Mouse (Mus musculus): ENCODE measurements around the gene Bcl2l14.

The Bcl2l14 gene

DNA sequence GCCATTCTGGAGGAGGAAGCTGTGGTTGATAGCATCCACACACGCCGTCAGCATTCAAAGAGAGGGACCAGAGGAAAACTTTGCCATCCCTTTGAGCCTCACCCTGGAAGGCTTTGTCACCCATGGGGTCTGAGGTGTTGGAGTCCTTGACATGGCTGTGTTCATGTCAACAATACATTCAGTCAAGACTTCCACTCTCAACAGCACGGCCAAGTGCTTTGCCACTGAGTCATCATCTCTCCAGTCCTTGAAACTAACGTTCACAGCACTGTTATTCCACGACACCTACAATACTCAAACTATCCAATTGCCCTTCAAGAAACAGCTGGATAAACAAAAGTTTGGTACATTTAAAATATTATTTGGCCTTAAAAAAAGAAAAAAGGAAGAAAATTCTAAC is 46.1 kb downstream of the Bcl2l14 start:
- in situ Hi-C loops (cut with MboI, MseI), result no loop called here

DNA sequence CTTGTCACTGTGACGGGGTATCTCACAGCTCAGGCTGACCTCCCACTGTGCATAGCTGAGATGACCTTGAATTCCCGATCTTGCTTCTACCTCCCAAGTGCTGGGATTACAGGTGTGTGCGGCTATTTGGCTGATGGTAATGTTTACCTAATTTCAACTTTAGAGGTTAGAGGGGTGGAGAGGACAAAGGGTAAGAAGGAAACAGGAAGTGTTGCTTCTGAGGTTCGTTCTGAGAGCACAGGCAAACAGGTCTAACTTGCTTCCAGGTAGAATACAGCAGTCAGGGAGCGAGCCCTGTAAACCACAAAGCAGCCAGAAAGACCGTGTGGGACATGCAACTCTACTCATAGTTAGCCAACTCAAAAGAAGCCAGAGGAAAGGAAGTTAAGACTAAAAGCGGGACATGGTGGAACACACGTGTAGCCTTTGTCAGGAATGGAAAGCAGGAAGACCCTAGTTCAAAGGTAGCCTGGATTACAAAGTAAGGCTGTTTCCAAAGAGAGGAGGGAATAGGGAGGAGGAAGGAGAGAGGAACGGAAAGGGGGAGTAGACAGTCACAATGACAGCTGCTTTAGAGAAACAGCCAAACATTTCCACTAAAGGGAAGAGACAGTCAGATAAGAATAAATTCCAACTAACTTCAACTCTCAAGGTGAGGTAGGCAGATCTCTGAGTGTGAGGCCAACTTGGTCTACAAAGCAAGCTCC is 47.2 kb downstream of the Bcl2l14 start:
- in situ Hi-C loops (cut with MboI, MseI), result no loop called here

DNA sequence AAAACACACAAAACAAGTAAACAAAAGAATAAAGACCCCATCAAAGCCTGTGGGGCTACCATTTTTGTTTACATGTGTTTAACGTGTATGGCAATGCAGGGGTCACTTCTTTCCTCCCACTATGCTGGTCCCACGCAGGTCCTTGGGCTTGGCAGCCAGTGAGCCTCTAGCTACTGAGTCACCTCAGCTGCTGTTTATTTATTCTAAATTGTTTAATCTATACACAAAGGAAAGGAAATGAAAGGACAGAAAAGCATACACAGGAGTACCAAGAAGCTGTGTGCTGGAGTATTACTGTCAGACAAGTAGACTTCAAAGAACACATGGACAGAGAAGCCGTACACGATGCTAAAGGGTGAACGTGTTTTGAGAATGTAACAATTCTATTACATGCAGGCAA is 47.8 kb downstream of the Bcl2l14 start:
- in situ Hi-C loops (cut with MboI, MseI), result no loop called here

DNA sequence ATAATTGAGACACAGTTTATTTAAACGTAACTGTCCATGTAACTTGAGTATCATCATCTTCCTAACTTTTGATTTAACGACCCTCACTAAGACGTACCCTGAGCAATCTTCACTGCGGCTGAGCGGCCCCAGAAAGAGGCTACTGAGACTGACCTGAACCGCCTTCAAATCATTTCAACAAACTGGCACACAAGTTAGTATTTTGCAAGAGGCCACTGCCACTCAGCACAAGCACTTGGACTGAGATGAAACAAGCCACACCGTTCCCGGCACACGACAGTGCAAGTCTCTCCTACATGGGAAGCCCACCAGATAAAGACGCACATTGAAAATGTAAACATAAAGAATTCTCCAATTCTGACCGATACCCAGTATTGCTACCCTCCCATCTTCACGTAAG is 52.3 kb downstream of the Bcl2l14 start:
- in situ Hi-C loops (cut with MboI, MseI), result no loop called here

DNA sequence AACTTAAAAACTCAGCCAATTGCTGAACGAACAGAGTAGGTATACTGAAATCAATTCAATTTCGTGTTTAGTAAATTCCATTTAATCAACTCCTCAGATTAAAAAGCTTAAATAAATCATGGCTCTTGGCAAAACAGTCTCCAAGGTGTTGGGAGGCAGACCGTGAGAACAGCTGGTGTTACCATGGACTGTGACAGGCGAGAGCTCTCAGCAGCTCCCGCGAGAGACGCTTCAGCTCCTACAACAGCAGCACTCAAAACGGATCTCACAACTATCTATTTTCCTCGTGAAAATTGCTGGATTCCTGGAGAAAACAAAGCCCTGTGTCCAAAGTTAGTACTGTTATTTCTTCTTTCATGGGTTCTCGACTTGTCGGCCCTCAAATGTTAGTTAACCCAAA is 53.8 kb downstream of the Bcl2l14 start:
- in situ Hi-C loops (cut with MboI, MseI), result no loop called here

DNA sequence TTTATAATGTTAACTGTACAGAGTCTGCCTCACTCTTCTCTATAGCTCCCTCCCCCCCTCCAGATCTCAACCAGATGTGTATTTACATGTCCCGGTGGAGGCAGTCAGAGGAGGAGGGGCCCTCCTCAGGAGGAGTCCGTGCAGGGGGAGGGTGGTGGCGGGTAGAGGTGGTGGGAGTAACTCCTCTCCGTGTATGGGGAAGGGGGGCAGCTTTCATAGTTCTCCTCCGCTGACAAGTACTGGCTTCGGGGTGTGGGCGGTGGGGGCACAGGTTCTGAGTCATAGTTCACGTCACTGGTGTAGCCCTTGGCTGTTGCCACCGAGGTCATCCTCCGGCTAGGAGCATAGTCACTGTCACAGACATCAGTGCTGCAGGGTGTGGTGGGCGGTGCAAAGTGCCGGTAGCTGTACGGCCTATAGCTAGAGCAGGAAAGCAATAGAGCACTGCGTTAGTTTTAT is 54.6 kb downstream of the Bcl2l14 start:
- in situ Hi-C loops (cut with MboI, MseI), result no loop called here

DNA sequence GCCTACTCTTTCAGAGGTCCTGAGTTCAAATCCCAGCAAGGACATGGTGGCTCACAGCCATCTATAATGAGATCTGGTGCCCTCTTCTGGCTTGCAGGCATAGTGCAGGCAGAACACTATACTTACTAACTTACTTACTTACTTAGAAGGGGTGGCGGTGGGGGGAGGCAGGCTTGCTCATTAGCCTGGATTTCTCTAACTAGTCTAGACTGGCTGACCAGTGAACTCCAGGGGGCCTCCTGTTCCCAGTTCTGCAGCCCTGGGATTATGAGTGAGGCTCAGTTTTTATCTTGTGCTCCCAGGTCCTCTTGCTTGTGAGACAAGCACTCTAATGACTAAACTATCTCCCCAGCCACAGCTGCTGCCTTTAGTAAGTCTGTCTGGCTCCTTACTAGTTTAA is 58.0 kb downstream of the Bcl2l14 start:
- in situ Hi-C loops (cut with MboI, MseI), result no loop called here

DNA sequence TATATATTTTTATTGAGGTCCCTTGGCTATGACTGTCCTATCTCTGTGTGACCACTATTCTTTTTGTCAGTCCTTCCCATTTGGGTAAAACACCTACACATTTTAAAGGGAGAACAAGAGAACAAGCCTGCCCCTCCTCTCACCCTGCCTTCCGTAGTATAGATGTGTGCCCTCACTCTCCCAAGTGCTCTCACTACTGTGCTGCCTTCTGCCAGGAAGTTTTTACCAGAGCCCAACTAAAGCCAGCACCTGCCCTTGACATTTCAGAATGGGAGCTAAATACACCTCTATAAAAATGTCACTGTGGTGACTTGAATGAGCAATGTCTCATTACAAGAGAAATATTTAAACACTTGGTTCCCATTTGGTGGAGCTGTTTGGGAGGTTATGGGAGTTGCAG is 62.3 kb downstream of the Bcl2l14 start:
- in situ Hi-C loops (cut with MboI, MseI), result no loop called here

DNA sequence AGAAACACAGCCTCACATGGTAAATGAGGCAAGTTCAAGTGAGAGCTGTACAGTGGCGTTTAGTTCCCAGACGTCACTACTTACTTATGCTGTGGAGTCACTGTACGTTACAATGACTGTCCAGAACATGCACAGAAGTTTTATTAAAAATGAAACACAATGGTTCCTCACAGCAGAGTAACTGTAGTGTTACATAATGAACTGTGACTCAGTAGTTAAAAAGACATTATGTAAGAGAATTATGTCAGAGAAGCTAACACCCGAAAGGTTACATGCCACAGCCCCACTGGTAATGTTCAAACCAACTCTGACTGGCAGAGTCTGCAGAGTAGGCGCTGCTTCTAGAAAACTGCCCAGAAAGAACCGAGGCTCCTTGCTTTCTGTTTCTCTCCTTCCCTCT is 65.1 kb downstream of the Bcl2l14 start:
- in situ Hi-C loops (cut with MboI, MseI), result no loop called here

DNA sequence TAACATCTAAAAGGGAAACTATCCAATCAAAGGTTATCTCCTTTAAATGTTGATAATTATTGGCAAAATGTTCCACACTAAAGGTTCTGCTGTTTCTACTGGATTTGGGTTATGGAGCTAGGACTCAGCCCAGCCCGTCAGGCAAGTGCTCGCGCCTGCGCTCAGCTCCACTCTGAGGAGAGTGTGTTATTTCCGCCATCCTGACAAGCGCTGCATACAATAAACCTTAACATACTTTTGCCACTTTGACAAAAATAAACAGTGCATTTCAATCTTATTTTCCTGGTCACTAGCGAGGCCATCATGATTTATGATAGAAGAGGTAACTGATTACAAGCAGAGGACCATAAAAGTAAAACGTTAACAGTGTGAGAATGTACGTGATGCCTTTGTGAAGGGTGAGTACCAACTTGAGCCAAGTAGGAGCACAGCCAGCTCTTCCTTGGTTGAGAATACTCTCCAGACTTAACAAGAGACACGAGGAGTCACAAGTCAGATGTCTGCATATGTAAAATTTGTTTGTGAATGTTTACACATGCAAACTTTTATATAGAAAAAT is 70.6 kb downstream of the Bcl2l14 start:
- in situ Hi-C loops (cut with MboI, MseI), result no loop called here

DNA sequence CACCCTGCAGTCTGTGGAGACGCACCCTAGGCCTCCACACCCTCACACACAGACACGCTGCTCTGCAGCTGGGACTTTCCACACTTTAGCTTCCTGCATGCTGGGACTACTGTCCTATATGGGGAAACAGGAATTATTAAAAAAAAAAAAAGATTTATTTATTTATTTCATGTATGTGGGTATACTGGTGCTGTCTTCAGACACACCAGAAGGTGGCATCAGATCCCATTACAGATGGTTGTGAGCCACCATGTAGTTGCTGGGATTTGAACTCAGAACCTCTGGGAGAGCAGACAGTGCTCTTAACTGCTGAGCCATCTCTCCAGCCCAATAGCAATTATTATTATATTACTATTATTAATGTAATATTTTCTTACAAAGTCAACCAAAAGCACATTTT is 73.2 kb downstream of the Bcl2l14 start:
- in situ Hi-C loops (cut with MboI, MseI), result no loop called here

DNA sequence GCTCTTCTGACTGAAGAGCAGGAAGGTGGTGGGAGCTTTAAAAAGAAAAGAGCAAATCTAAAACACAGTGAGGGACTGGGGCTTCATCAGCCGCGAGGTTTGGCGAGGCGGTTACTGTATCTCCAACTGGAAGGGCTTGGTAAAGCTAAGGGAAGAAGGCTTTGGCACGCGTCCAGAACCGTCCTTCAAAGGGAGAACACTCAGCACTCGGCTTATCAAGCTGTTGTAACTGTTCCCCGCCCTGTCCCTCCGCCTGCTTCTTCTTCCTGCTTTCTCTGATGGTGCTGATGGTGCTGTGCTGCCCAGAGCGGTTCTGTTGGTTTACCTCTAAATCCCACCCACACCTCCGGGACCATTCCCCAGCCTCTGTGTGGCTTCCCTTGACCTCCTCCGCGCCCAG is 74.7 kb downstream of the Bcl2l14 start:
- in situ Hi-C loops (cut with MboI, MseI), result no loop called here

DNA sequence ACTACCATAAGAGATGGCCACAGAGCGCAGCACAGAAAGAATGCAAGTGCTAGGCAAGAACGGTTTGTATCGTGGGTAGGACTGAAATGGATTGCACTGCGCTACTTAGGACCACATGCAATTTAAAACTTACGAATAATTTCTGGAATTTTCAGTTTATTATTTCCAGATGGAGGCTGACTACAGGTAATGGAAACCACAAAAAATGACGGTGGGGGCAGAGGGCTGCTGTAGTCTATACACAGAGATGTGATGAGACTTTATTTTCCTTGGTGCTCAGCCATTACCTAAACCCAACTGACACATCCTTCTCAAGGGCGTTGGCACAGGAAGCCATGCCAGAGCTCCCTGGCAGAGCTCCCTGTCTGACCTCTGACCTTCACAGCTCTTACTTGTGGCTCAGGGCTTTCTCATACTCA is 77.0 kb downstream of the Bcl2l14 start:
- in situ Hi-C loops (cut with MboI, MseI), result no loop called here

DNA sequence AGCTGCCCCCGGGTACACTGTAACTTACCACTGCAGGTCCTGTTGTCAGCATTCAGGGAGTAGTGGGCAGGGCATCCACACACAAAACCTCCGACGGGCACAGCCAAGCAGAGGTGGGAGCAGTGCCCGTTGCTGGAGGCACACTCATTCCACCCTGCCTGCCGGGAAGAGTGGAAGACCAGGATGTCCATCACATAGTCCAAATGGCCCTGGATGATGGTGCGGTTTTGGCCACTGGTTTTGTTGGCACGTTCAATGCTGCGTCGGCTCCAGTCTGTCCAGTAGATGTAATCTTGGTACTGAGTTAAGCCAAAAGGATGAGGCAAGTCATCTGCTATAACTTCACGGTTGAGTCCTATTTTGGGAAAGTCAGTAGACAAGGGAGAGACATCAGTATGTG is 83.4 kb downstream of the Bcl2l14 start:
- in situ Hi-C loops (cut with MboI, MseI), result no loop called here

DNA sequence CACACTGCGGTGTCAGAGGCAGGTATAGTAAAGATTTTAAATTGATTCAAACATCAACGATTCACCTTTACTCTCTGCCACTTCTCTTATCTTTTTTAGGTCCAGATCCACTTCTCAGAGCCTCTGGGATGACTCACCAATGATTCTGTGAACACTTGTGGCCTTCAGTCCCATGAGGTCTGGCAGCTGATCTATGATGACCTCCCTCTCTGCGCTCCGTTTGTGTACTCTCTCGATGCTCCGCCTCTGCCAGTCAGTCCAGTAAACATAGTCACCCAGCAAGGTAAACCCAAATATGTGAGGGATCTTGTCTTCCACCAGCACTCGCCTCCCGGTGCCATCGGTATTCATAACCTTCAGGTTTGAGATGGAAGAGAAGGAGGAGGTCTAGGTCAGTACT is 90.2 kb downstream of the Bcl2l14 start:
- in situ Hi-C loops (cut with MboI, MseI), result no loop called here
